Mouse (Mus musculus): ENCODE measurements at regions not wholly inside any gene's neighbourhood (a gene's known extent, or its start where the extent isn't known, plus 50 kb on each side); places are given as distances from the start of the nearest gene placed in this dataset.

DNA sequence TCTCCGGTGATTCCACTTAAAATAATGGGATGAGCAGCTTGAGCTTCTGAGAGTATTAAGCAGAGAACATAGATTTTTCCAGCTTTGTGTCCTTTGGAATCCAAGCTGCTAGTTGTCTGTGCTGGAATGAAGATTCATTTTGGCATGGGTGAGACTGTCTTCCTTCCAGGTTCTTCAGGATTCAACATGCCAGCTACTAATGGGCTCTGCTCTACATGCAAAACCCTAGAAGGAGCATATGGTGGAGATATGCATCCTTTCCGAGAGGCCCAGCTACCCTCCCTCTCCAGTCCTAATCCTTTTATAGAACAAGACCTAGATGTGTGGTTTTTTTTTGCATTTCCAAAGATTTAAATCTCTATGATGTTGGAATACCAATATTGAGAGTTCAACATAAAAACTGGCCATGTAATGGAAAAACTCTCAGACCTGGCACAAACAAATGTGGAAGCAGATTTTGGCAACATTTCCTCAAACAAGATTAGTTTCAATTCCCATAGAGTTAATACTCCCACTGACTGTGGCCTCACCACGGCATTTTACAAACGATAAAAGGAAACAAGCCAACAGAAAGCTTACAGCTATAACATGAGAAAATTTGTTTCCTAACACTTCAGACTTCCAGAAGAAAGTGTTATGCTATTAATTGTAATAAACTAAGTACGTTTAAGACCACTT lies 364.5 kb downstream of the Sv2b start:
- intact Hi-C loops (cut with DNase I) = no loop called here
- no peak for DNase-seq
- H3K4me3 ChIP-seq = no peak overlapping the region
- no peak overlapping the region for H3K27ac ChIP-seq
- TF ChIP-seq CTCF (IDR thresholded peaks at IDR 0.05) = no peak

DNA sequence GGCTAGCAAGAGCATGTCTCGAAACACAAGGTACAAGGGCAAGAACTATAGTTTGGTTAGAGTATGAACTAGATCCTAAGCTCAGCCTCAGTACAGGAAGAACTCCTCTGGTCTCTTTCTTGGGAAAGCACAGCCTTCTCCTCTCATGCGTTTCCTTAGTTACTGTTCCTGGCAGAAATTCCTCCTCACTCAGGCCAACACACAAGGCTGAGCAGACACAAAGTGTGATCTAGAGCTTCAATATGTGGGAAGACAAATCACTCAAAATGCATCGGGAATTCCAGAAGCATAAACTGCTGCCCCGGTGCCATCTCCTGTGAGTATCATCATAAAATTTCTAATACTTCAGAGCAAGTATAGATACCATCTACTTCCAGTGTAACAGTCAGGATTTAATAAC lies 366.1 kb downstream of the Sv2b start:
- intact Hi-C loops (cut with DNase I) = no loop called here
- no peak overlapping the region for H3K4me3 ChIP-seq
- TF ChIP-seq CTCF (IDR thresholded peaks at IDR 0.05) = no peak
- no peak overlapping the region for H3K27ac ChIP-seq
- no peak for DNase-seq

DNA sequence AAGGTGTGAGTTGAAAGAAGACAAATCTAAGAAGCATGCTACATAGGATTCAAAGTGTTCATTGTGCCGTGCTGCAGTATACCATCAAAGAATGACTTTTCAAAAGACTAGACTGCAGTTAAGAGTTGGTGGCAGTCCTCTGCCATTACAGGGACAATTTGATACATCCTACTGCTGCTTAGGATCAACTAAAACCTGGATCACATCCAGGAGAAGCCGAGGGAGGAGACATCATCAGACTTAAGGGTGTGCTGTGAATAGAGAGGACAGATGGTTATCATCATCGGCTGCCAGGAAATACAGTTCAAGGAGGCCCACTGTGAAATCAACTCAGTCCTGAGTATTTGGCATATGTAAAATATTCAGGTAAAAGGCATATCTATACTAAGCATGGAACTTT lies 366.9 kb downstream of the Sv2b start:
- H3K4me3 ChIP-seq = no peak overlapping the region
- DNase-seq = no peak
- intact Hi-C loops (cut with DNase I) = no loop called here
- TF ChIP-seq CTCF (IDR thresholded peaks at IDR 0.05) = no peak
- no peak overlapping the region for H3K27ac ChIP-seq

DNA sequence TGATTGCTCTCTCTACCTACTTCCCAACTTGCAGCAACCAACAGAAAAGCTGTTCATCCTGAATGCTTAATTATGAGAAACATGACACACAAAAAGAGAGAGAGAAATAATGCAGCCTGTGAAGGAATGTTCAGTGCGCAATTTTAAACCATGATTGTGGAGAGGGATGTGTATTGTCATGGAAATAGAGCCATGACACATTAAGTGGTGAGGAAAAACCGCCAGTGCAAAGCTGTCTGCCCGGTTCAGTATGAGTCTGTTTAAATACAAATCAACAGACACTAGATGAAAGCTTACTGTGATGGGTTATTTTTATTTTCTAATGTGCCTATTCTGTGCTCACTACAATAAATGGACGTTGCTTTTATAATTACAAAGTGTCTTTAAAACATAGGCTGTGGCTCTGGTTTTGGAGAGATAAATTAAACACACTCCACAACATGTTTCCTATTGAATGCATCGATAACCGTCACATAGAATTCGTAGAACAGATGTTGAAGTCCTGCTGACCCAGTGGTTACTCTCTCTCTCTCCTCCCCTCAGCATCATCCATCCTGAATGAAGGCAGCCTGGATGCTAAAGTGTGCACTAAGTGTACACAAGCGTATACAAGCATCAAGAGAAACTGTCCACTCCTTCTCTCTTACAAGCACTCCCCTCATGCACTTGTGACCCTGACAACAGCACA lies 374.7 kb upstream of the Slco3a1 start:
- H3K27ac ChIP-seq = no peak overlapping the region
- DNase-seq = no peak
- no peak overlapping the region for H3K4me3 ChIP-seq
- no peak for TF ChIP-seq CTCF (IDR thresholded peaks at IDR 0.05)
- intact Hi-C loops (cut with DNase I) = no loop called here

DNA sequence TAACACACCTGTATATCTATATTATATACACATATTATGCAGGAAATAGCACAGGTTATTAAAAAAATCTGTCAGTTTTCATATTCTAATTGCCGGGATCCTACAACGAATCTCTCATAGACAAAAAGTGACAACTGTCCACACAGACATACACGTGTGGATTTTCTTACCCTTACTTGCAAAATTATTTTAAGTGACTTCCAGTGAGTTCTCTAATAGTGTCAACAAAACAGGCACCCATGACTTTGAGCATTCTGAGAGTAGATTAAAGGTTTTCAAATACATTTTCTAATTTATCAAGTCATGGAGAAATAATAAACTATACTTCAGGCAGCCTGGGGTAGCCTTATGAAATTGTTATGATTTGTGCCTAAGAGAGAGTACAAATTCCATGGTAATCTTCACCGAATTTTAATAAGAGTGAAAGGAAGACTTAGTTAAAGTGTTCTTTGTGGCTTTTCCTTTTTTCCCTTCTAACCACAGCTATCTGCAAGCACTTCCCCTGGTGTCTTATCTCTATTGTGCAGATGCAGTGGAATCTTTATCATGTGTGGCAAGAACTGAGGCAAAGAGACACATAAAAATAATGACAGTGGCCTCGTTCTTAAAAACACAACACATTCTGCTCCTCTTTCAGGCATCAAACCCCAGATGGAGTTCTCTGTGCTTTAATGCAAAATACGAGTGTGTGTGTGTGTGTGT lies 373.8 kb upstream of the Slco3a1 start:
- TF ChIP-seq CTCF (IDR thresholded peaks at IDR 0.05) = no peak
- no peak for DNase-seq
- H3K27ac ChIP-seq = no peak overlapping the region
- H3K4me3 ChIP-seq = no peak overlapping the region
- intact Hi-C loops (cut with DNase I) = no loop called here

DNA sequence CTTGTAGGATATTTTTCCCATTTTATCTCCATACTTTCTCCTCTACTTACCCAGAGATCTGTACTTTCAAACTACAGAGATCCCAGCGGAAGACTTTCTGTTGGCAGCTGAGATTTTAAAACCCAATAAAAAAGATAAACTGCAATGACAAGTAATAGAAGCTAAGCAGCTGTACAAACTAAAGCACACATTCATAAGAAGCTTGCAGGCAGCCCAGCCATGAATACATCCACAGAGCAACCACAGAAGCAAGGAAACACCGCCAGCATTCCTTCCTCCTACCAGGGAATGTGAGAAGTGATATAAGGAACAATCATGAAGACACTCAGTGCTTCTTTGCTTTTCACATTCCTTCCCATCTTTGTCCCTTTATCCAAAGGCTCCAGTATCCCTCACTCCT lies 372.1 kb upstream of the Slco3a1 start:
- TF ChIP-seq CTCF (IDR thresholded peaks at IDR 0.05) = no peak
- intact Hi-C loops (cut with DNase I) = no loop called here
- DNase-seq = no peak
- Histone ChIP-seq H3K4me3 (no peak overlapping the region), H3K27ac (no peak overlapping the region)

DNA sequence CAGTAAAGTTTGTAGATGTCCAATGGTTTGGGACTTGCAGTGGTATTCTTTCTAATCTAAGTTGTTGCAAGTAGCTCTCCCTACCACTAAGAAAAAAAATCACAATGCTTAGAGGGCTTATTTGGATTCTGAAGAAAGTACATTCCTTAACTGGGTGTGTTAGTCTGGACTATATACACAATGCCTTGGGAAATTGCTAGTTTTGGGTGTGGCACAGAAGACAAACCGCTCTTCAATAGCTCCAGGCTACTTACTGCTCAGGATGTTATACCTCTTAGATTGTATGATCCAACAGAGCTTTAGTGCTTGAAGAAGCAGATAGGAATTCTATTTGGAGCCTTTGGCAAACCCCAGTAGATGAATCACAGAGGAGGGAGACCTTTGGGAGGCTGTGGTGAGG lies 369.6 kb upstream of the Slco3a1 start:
- no peak overlapping the region for H3K4me3 ChIP-seq
- intact Hi-C loops (cut with DNase I) = no loop called here
- TF ChIP-seq CTCF (IDR thresholded peaks at IDR 0.05) = no peak
- H3K27ac ChIP-seq = no peak overlapping the region
- no peak for DNase-seq

DNA sequence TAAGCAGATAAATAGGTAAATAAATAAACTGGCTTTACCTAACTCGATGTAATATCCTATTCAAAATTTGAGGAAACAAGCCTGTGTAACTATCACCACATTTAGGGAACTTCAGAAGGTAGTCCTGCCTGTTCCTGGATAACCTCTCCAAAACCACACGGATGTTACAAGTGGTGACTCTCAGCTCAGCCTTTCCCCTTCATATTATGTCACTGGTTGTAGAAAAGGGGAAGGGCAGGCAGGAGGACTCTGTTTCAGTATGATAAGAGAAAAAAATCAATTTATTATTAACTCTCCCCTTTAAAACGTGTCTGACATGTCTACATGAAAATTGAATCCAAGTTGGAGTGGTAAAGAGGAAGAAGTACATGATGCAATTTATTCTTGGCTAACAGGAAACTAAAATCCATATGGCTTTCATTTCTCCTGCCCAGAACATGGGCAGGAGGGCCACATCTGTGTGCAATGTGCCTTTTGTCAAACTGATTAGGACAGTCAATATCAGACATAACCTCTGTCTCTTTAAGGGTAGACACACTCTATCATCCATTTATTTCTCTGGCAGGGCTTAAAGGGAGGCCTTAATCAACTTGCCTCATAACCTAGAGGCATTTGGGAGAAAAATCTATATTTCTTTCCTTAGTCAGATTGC lies 353.9 kb upstream of the Slco3a1 start:
- Histone ChIP-seq H3K27ac (no peak overlapping the region), H3K4me3 (no peak overlapping the region)
- TF ChIP-seq CTCF (IDR thresholded peaks at IDR 0.05) = no peak
- DNase-seq = no peak
- intact Hi-C loops (cut with DNase I) = no loop called here

DNA sequence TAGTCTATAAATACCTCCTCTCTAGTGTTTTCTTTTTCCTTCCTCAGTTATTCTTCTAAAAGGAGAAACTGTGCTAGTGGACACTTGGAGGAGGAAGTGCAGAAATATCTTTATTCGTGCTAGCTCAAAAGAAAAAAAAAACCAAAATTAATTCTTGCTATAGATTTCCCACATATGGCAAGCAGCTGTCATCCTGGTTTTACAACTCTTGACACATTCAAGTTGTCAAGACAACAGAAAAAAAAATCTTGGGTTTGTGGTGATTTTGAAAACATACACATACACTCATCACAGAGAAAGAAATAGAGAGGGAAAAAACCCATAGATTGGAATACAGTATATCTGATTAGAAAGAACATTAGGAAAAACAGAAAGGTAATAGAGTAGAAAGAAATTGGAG lies 352.8 kb upstream of the Slco3a1 start:
- Histone ChIP-seq H3K27ac (no peak overlapping the region), H3K4me3 (no peak overlapping the region)
- no peak for TF ChIP-seq CTCF (IDR thresholded peaks at IDR 0.05)
- no peak for DNase-seq
- intact Hi-C loops (cut with DNase I) = no loop called here

DNA sequence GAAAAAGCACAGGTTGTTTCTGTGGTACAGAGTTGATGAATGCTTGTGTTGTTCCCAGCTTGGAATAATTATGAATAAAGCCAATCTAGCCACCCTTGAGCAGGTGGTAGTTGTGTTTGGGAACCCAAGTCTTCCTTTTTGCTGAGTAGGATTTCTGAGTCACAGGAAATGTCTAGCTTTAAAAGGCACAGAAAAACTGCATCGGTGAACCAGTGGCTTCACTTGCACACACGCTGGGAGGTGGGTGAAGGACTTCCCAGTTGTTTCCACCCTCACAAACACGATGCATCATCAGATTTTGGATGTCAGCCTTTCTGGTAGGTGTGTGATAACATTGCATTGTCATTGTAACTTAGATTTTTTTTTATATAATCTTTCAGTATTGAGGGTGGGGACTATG lies 322.9 kb upstream of the Slco3a1 start:
- H3K4me3 ChIP-seq = no peak overlapping the region
- DNase-seq = no peak
- intact Hi-C loops (cut with DNase I) = no loop called here
- H3K27ac ChIP-seq = no peak overlapping the region
- TF ChIP-seq CTCF (IDR thresholded peaks at IDR 0.05) = no peak

DNA sequence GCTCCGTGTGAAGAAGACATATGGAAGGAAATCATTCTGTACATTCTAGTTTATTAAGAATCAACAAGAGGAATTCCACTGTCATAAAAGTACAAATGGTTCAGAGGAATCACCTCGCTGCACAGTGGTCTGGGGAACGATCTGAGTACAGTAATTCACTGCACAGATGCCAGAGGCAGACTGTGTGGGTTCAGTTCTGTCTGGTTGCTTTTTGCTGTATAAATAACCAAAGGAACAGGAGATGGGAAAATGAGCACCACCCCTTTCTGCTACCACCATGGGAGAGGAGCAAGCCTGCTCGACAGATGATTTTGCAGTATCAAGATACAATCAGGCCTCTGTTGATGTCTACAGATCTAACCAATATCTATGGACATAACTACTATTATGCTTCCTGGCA lies 322.1 kb upstream of the Slco3a1 start:
- no peak overlapping the region for H3K27ac ChIP-seq
- no peak overlapping the region for H3K4me3 ChIP-seq
- intact Hi-C loops (cut with DNase I) = no loop called here
- no peak for DNase-seq
- TF ChIP-seq CTCF (IDR thresholded peaks at IDR 0.05) = no peak

DNA sequence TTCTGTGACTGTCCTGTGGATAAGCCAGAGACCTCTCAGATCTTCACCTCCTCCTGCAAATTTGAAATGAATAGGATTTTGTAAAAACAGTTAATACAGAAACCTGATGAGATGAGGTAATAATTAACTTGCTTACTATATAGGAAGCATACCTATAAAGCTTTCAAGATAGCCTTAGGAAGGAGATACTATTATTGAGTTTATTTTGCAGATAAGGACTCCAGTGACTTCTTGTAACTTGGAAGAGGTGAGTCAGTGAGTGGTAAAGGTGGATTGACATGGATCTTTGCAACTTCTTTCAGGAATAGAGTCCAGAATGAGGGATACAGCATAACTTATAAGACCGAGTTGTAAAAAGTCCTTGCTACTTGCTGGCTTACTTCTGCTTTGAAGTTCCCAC lies 315.7 kb upstream of the Slco3a1 start:
- Histone ChIP-seq H3K4me3 (no peak overlapping the region), H3K27ac (no peak overlapping the region)
- intact Hi-C loops (cut with DNase I) = no loop called here
- TF ChIP-seq CTCF (IDR thresholded peaks at IDR 0.05) = no peak
- no peak for DNase-seq

DNA sequence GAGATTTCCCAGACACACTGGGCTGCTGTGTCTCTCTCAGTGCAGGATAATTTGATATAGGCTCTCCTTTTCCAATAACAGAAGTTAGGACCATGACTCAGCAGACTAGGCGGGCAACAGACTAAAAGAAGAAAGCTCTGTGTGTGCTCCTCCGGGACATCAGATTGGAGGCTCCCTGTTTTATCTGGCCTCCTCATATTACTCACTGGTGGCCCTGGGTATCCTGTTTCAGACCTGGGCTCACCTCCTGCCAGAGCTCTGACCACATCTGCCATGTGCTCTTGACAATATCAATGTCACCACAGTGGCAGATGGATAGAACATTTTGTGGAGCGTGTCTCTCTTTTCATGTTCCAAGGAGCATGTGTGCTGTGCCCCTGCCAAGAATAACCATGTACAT lies 308.1 kb upstream of the Slco3a1 start:
- TF ChIP-seq CTCF (IDR thresholded peaks at IDR 0.05) = no peak
- Histone ChIP-seq H3K4me3 (no peak overlapping the region), H3K27ac (peak overlapping the region; percentile 83)
- DNase-seq = peak; percentile 74
- intact Hi-C loops (cut with DNase I) = loop anchor here (5.0 kb wide), 1 partner anchor 95 kb away; no protein-coding TSS in a partner anchor
